Mouse (Mus musculus) midbrain, embryonic 16.5 days (tissue): ENCODE data around the gene 6030408B16Rik. TPM values are rescaled to one million over a fixed set of nuclear protein-coding genes. Genes with fewer than 3 reads are reported as not detected.

ENCODE experiments used
- ATAC-seq: fragments of 200-750 bp; cut with Nextera tagmentation; 2 replicates; pipeline ENCODE4 v1.8.0; 2017; ENCODE audit warnings: moderate TSS enrichment
- H3K27ac ChIP-seq: fragments of 300-500 bp; sonication (generic); 2 replicates; pipeline ENCODE4 v1.5.1; 2014; ENCODE audit warnings: mild to moderate bottlenecking, low read length, mixed read lengths
- H3K27me3 ChIP-seq: fragments of 300-500 bp; sonication (generic); 2 replicates; pipeline ENCODE4 v1.6.1; 2014; ENCODE audit warnings: low read depth, low read length, mixed read lengths; ENCODE audit not compliant: control insufficient read depth, insufficient read depth
- H3K36me3 ChIP-seq: fragments of 300-500 bp; sonication (generic); 2 replicates; pipeline ENCODE4 v1.6.1; 2014; ENCODE audit warnings: mild to moderate bottlenecking, low read length, moderate library complexity, mixed read lengths; ENCODE audit not compliant: control insufficient read depth, insufficient read depth
- H3K4me1 ChIP-seq: fragments of 300-500 bp; sonication (generic); 2 replicates; pipeline ENCODE4 v1.6.1; 2014; ENCODE audit warnings: mild to moderate bottlenecking, low read length, mixed read lengths; ENCODE audit not compliant: control insufficient read depth, insufficient read depth
- H3K4me2 ChIP-seq: fragments of 300-500 bp; sonication (generic); 2 replicates; pipeline ENCODE4 v1.6.1; 2014; ENCODE audit warnings: mild to moderate bottlenecking, low read length, mixed read lengths
- H3K4me3 ChIP-seq: fragments of 300-500 bp; sonication (generic); 2 replicates; pipeline ENCODE4 v1.5.1; 2014; ENCODE audit warnings: low read depth, mild to moderate bottlenecking, low read length, moderate library complexity, mixed read lengths
- H3K9ac ChIP-seq: fragments of 300-500 bp; sonication (generic); 2 replicates; pipeline ENCODE4 v1.6.1; 2014; ENCODE audit warnings: low read depth, low read length, mixed read lengths
- H3K9me3 ChIP-seq: fragments of 300-500 bp; sonication (generic); replicated peaks from 2 replicates; pipeline ENCODE4 v1.6.1; 2014; ENCODE audit warnings: mild to moderate bottlenecking, low read length, mixed read lengths; ENCODE audit not compliant: control insufficient read depth, poor library complexity, severe bottlenecking
- WGBS: fragments of 180-500 bp; shearing (Covaris S2); extraction: QIAGEN DNeasy Blood & Tissue Kit; methylation state at CpG from one replicate; pipeline ENCODE4 v1.1.7; 2014; 5-methylcytosine and 5-hydroxymethylcytosine counted together
- polyA plus RNA-seq: library from polyadenylated mRNA; unstranded; fragments of >200 nt; fragmentation: Nextera tagmentation; extraction: Ambion mirVana; gene quantifications from 2 replicates; pipeline ENCODE4 v1.2.1, GENCODE M21; 2015

6030408B16Rik gene
- polyA plus RNA-seq, 1 experiment from 2014 or later: 0.26 TPM

GRCm38 (mm10) chr15:101333165-101333564 lies 40.2 kb downstream of the 6030408B16Rik start:
- no peaks in the 10 kb centered on the region for H3K27me3 ChIP-seq
- H3K27ac ChIP-seq: no peak overlapping the region
- no peaks in the 10 kb centered on the region for H3K9me3 ChIP-seq
- WGBS: 50% methylated on average over 1 of the region's 1 CpGs
- no peaks in the 10 kb centered on the region for H3K4me1 ChIP-seq
- no peak overlapping the region for H3K4me2 ChIP-seq
- no peak overlapping the region for H3K9ac ChIP-seq
- ATAC-seq: no peak
- no peaks in the 10 kb centered on the region for H3K36me3 ChIP-seq
- no peak overlapping the region for H3K4me3 ChIP-seq

DNA sequence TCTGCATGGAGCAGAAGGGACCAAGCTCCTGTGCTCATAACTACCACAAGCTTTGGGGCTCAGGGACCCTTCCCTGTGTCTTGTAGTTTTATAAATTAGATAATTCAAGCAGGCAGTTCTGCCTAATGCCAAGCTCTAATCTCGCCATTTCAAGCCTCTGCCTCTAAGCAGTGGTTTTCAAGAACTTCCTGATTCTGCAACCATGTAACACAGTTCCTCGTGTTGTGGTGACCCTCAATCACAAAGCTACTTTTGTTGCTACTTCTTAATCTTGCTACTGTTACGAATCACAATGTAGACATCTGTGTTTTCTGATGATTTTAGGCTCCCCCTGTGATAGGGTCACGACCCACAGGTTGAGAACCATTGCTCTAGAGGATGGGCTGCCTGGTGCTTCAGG lies 40.6 kb downstream of the 6030408B16Rik start:
- H3K27me3 ChIP-seq: no peaks in the 10 kb centered on the region
- no peak overlapping the region for H3K27ac ChIP-seq
- H3K4me2 ChIP-seq: no peak overlapping the region
- no peaks in the 10 kb centered on the region for H3K9me3 ChIP-seq
- H3K4me1 ChIP-seq: no peaks in the 10 kb centered on the region
- 55% methylated on average over 4 of the region's 4 CpGs for WGBS
- H3K9ac ChIP-seq: no peak overlapping the region
- no peaks in the 10 kb centered on the region for H3K36me3 ChIP-seq
- no peak for ATAC-seq
- no peak overlapping the region for H3K4me3 ChIP-seq

GRCm38 (mm10) chr15:101336474-101337174 lies 43.6 kb downstream of the 6030408B16Rik start:
- 61% methylated on average over 24 of the region's 24 CpGs for whole genome bisulfite sequencing
- no peak overlapping the region for H3K9ac ChIP-seq
- no peak overlapping the region for H3K4me2 ChIP-seq
- H3K27ac ChIP-seq: no peak overlapping the region
- no peaks in the 10 kb centered on the region for H3K36me3 ChIP-seq
- H3K4me1 ChIP-seq: no peaks in the 10 kb centered on the region
- no peaks in the 10 kb centered on the region for H3K9me3 ChIP-seq
- no peak overlapping the region for H3K4me3 ChIP-seq
- H3K27me3 ChIP-seq: no peaks in the 10 kb centered on the region
- no peak for ATAC-seq

DNA sequence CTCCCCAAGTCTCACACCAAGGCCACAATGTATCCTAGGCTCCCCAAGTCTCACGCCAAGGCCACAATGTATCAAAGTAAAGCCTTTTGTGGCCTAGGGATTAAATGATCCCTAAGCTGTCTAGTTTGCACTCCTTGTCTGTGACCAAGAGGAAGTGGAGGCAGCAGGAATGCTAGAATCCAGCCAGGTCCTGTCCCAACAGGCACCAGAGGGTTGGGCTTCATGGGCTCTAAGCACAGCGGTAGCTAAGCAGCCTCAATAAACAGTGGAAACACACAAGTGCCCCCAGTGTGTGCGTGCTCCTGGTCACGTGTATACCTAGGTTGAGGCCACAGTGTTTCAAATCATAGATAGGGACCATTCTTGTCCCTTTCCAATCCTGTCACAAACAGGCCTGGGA lies 45.3 kb downstream of the 6030408B16Rik start:
- 77% methylated on average over 4 of the region's 4 CpGs for WGBS
- Histone ChIP-seq H3K4me3 (no peak overlapping the region), H3K9me3 (no peaks in the 10 kb centered on the region), H3K36me3 (no peaks in the 10 kb centered on the region), H3K4me2 (no peak overlapping the region), H3K27me3 (no peaks in the 10 kb centered on the region), H3K9ac (no peak overlapping the region), H3K4me1 (no peaks in the 10 kb centered on the region), H3K27ac (no peak overlapping the region)
- ATAC-seq: no peak

GRCm38 (mm10) chr15:101339537-101339936 lies 46.5 kb downstream of the 6030408B16Rik start:
- H3K9me3 ChIP-seq: no peaks in the 10 kb centered on the region
- H3K9ac ChIP-seq: no peak overlapping the region
- H3K4me2 ChIP-seq: no peak overlapping the region
- no peaks in the 10 kb centered on the region for H3K4me1 ChIP-seq
- H3K27me3 ChIP-seq: no peaks in the 10 kb centered on the region
- ATAC-seq: peak; percentile 94
- WGBS: 0% methylated on average over 2 of the region's 2 CpGs
- H3K4me3 ChIP-seq: no peak overlapping the region
- H3K27ac ChIP-seq: no peak overlapping the region
- no peaks in the 10 kb centered on the region for H3K36me3 ChIP-seq

DNA sequence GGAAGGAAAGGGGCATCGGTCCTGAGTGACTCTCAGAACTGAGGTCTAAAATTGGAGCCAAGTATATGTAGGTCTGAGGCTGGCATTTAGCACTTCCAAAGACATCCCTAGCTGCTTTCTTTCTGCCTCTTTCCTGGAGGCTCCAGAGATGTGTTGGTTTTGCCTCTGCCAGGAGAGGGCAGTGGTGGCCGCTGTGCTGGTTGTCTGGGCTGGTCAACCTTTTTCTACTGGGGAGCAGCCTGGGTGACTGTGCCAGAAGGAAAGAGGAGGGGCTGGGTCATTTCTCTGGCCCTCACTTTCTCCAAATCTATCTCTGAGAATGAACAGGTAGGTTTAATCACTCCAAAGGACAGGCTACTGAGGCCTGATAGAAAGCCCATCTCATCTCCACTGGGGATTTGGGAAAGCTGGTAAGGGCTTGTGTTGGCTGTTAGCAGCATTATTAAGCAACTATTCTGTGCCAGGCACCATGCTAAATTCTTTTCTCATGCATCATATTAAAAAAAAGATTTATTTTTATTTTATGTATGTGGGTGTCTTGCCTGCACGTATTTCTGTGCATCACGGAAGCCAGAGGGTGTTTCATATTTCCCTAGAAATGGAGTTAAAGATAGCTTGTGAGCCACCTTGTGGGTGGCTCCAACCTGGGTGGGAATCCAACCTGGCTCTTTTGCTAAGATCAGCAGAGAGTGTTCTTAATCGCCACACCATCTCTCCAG lies 48.9 kb downstream of the 6030408B16Rik start:
- WGBS: 66% methylated on average over 5 of the region's 5 CpGs
- no peak for ATAC-seq

More for the DNA sequence above, 48.9 kb downstream of the 6030408B16Rik start:
- Histone ChIP-seq H3K4me3 (no peak overlapping the region), H3K4me2 (no peak overlapping the region), H3K27ac (no peak overlapping the region), H3K9me3 (no peaks in the 10 kb centered on the region), H3K36me3 (no peaks in the 10 kb centered on the region), H3K27me3 (no peaks in the 10 kb centered on the region), H3K4me1 (no peaks in the 10 kb centered on the region), H3K9ac (no peak overlapping the region)

Other genes with a start within 250 kb of the 6030408B16Rik start
- not detected in 2 replicates for gene Gm47841, start 245.8 kb upstream of the 6030408B16Rik start, polyA plus RNA-seq
- 0.04 TPM in 1 of 2 replicates, not detected in the other for gene Fignl2, start 214.6 kb upstream of the 6030408B16Rik start, polyA plus RNA-seq
- not detected in 2 replicates for gene Ankrd33, start 177.5 kb upstream of the 6030408B16Rik start, polyA plus RNA-seq
- 8.0 and 10.6 TPM in 2 replicates for gene Acvrl1, start 164.7 kb upstream of the 6030408B16Rik start, polyA plus RNA-seq
- gene Acvr1b, start 119.1 kb upstream of the 6030408B16Rik start, polyA plus RNA-seq: 22.1 and 24.5 TPM in 2 replicates
- gene Grasp, start 69.0 kb upstream of the 6030408B16Rik start, polyA plus RNA-seq: 0.95 and 1.1 TPM in 2 replicates
- 5.0 and 6.4 TPM in 2 replicates for gene Nr4a1, start 38.9 kb upstream of the 6030408B16Rik start, polyA plus RNA-seq
- 74.8 and 79.8 TPM in 2 replicates for gene Atg101, start 8.9 kb upstream of the 6030408B16Rik start, polyA plus RNA-seq
- gene Krt80, start 77.0 kb downstream of the 6030408B16Rik start, polyA plus RNA-seq: 0.10 TPM in 2 replicates
- 0.34 and 1.1 TPM in 2 replicates for gene Krt7, start 117.8 kb downstream of the 6030408B16Rik start, polyA plus RNA-seq
- gene Krt87, start 145.6 kb downstream of the 6030408B16Rik start, polyA plus RNA-seq: 0.35 and 0.70 TPM in 2 replicates
- gene Krt88, start 154.5 kb downstream of the 6030408B16Rik start, polyA plus RNA-seq: not detected in 2 replicates
- gene Krt81, start 170.5 kb downstream of the 6030408B16Rik start, polyA plus RNA-seq: 0.28 TPM in 1 of 2 replicates, not detected in the other
- 0.10 TPM in 1 of 2 replicates, not detected in the other for gene Krt86, start 180.3 kb downstream of the 6030408B16Rik start, polyA plus RNA-seq
- not detected in 2 replicates for gene Krt83, start 198.3 kb downstream of the 6030408B16Rik start, polyA plus RNA-seq
- not detected in 2 replicates for gene Gm49425, start 224.0 kb downstream of the 6030408B16Rik start, polyA plus RNA-seq
- gene Krt84, start 239.6 kb downstream of the 6030408B16Rik start, polyA plus RNA-seq: not detected in 2 replicates